Mouse (Mus musculus): ENCODE results near the gene Chpf.

The Chpf gene

GRCm38 (mm10) chr1:75458025-75458788 lies 20.9 kb downstream of the Chpf start:
- peak in 1 of 2 experiments; percentile 13 for DNase-seq

DNA sequence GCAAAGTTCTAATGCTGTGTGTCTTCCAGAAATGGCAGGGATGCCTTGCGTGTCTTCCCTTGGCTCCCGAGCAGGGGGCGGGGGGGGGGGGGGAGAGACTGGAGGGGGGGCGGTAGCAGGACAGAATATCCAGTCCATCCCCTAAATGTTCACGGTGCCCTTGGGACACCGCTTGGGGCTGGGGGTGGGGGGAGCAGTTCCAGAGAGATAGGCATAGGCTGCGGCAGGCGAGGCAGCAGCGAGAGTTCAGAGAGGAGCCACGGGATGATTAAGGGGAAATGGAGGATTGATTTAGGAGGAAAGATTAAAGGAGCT lies 21.4 kb downstream of the Chpf start:
- DNase-seq, result no peak

GRCm38 (mm10) chr1:75456746-75457564 lies 22.2 kb downstream of the Chpf start:
- DNase-seq, result peak; percentile 48 to 50

DNA sequence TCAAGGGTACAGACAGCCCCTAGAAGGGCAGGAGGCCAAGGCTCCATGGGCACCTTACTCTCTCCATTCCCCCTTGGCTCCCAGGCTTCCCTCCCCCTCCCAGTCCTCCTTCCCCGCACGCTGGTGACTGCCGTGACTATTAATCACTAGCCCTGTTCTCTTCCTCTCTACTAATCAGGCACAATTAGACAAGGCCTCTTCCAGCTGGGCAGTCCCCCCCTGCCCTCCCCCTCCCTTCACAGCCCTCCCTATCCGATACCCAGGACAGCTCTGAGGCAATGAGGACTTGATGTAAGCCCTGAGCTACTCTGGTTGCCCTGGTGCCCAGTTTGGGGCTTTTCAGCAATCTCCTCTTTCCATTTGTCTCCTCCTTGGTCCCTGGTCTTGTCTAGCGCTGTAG lies 23.2 kb downstream of the Chpf start:
- no peak for DNase-seq

DNA sequence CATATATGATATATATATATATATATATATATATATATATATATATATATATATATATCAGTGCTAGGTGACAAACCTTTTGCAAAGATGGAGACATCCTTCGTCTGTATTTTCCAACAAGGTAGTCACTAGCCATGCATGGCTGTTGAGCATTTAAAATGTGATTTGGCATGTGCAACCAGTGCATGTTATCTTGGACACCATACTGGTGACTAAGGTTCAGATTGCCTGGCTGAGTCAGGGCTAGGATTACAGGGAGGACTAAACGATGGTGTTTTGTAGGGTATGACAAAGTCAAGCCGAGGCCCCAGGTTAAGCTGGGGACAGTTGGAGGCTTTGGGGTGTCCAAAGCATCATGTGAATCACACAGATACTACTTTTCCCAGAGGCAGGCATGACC lies 23.7 kb downstream of the Chpf start:
- DNase-seq, result no peak

DNA sequence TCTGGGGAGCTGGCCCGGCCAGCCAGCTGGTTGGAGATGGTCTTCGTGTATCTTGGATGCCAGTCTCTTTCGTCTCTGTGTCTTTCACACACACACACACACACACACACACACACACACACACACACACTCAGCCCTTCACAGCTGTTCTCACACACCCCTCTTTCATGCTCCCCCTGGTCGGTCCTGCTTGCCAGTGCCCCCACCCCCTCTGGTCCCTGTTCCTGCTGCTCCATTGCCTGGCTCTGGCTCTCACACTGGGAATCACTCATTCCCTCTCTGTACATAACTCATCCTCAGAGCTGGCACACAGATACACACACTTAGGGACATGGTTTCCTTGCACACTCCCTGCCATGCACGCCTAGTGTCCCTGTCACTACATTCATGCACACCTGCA lies 27.2 kb downstream of the Chpf start:
- no peak for DNase-seq

DNA sequence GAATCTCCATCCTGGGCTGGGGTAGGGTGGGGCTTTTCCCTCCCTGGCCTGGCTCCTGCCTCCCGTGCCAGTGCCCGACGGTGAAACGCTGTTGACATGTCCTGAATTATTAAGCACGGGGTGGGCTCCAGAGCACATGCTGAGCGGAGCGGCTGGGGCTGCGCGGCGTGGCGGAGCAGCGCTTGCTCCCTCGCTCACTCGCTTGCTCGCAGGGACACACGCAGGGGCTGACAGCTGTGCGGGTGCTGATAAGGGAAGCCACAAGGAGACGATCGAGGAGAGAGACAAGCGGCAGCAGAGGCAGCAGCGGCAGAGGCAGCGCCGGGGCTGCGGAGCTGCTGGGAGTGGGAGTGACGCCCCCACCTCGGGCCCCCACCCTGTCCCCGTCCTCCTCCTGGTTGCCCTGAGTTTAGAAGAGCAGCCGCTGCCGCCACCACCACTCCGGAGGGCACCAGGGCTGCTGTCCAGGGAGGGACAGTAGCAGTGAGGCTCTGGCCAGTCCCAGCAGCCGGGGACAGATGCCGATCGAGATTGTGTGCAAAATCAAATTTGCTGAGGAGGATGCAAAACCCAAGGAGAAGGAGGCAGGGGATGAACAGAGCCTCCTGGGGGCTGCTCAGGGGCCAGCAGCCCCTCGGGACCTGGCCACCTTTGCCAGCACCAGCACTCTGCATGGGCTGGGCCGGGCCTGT lies 28.6 kb downstream of the Chpf start, which contains the start of gene Asic4:
Gene Asic4, plus strand, starts transcription at position 123 of the 692 bp plus-strand sequence.
- peak; percentile 19 to 21 for DNase-seq

DNA sequence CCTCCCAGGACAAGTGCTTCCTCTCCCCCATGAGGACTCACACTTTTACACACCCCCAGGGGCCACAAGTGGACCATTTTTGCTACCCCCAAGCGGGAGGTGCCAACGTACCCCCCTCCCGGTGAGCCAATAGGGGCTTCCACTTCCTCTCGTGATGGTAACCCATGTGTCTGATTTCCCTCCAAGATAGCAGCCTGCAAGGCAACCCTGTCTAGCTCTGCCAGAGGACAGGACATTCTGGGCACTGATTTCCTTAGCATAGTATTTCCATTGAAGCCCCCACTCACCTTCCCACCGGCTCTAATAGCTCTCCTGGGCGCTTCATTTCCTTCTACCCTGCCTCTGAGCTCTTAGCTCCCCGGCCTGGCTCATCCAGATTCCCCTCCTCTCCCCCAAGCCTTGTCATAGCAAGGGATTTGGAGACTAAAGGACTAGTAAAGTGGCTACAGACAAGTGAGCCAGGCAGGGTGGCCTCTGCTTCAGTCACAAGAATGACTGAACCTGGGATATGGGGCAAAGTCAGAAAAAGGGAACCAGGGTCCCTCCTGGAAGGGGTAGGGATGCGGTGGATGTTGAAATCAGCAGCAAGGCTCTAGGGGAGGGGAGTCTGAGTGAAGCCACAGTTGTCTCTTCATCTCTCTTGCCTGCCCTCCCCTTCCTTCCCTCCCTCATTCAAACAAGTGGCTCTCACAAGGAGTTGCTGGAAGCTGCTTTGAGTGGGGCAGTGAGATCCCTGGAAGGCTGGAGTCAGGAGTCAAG lies 29.6 kb downstream of the Chpf start:
- peak in 1 of 2 experiments; percentile 14 for DNase-seq

DNA sequence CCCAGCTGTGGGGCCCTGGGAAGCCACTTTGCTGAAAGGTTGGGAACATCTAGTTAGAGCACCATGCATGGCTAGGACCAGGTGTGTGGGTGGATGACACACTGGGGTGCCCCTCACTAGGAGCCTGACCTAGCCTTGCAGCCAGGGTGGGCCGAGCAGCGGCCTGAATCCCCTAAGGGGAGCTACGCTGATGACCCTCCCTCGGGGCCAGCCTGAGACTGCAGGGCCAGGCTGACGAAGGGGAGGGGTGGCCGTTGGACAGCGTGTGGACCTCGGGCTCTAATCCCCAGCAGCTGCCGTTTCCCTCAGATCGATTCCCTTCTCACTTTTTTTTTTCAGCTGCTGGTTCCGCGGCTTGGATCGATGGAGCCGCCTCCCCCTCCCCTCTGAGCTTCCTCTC lies 30.2 kb downstream of the Chpf start:
- no peak for DNase-seq

DNA sequence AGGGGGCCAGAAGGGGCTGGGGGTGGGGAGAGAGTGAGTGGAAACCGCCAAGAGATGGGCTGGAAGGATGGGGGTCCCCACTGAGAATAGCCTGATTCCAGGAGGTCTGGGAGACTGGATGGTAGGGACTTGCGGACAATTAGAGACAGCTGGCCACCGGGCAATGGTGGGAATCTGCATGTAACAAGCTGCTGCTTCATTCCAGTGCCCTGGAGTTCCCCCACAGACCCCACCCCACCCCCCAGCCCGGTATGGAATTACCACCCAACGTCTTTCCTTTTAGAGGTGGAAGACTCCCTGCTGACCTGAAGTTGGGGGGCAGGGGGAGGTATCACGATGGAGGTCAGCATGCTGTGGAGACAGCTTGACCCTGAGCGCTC lies 31.1 kb downstream of the Chpf start:
- DNase-seq, result no peak

DNA sequence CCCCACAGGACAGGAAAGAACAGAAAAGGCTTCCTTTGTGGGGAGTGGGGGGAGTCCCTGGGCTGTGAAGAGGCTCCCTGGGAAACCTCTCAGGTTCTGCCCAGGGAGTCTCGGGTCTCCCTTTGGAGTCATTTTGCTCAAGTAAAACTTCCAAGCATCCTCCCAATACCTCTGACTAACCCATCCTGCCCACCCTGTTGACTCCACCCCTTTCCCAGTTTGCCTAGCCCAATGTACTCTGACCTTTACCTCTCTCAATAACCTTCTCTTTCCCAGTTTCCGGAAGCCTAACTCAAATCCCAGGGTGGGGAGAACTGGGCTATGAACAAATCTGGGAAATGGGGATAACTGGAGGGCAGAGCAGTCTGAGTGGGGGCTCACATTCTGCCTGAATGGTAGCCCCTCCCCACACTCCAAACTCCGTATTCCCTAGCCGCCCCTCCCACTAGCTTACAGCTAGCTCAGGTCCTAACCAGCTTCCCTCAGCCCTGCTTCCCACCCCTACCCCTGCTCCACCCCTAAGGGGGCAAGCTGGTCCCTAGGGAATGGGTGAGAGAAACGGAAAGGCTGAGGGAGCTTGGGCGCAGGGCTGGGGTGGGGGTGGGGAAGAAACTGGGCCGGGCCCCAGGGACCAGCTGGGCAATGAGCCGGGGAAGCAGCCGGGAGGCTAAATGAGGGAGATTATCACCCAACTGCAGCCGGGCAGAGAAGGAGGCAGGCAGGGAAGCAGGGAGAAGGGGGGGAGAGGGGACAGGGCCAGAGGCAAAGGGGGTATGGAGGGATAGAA lies 31.6 kb downstream of the Chpf start:
- no peak for DNase-seq

DNA sequence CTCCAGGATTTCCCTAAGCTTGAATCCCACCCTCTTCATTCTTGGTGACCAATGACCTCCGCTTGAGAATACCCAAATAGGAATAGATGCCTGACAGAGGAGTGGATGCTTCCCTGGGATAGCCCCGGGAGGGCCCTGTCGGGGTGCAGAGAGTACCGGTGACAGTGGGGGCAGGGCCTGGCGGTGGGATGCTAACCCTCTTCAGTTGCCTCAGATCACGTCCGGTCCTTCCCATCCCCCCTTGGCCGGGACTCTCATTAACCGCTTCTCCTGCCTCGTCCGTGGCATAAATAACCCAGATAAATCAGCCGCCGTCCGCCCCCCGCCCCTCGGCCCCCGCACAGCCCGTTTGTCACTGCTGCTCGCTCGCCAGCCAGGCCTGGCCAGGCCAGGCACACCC lies 32.5 kb downstream of the Chpf start:
- DNase-seq, result no peak

DNA sequence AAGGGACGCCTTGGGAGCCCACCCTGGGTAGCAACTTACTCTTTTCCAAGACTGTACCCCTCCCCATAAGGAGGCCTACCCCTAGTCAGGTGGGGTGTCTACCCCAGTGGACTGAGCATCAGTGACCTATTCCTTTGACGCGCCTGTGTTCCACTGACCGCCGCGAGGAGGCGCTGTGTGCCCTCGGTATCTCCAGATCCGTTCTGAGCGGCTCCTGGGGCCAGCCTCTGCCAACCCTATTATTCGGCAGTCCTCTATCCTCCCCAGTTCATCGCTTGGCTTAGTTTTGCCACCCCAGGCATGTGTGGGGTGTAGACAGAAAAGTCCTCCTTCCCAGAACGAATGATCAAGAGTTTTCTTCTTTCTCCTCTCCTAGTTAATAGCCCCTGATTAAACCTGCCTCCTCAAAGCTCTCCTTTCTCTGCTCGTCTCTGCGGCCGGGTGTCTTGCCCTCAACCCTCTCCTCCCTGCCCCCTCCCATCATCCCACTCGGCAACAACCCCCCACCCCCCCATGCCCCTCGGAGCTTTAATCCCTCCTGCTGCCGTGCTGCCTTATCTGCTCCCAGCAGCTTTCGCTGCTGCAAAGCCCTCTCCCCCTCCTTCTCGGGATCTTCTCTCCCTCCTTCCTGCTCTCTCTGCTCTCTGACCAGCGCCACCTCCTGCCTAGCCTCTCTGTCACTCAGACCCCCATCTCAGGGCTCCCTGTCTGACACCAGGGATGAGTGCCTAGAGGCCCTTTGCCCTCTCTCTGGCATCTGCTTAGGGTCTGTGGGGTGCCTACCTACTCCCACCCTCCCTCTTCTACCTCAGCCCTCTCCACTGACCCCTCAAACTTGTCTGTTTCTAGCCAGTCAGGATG lies 33.1 kb downstream of the Chpf start:
- peak; percentile 85 for DNase-seq

- no peak for DNase-seq
Measured at GRCm38 (mm10) chr1:75445141-75445701, 33.9 kb downstream of the Chpf start.

DNA sequence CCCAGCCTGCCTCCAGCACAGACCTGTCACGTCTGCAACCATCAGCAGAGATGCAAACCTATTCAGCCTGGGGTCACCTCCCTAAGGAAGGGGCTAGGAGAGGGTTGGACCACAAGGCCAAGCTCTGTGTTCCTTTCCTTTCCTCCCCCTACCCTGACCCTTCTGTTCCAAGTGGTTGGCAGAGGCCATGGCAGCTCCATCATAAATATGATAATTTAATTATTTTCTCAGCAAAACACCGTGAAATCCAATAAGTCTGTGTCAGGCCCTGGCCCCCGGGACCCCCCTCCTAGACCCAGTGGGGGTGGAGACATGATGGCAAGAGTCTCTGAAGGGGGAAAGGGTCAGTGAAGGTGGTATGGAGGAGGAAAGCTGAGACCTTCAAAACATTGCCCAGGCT lies 34.9 kb downstream of the Chpf start:
- no peak for DNase-seq

DNA sequence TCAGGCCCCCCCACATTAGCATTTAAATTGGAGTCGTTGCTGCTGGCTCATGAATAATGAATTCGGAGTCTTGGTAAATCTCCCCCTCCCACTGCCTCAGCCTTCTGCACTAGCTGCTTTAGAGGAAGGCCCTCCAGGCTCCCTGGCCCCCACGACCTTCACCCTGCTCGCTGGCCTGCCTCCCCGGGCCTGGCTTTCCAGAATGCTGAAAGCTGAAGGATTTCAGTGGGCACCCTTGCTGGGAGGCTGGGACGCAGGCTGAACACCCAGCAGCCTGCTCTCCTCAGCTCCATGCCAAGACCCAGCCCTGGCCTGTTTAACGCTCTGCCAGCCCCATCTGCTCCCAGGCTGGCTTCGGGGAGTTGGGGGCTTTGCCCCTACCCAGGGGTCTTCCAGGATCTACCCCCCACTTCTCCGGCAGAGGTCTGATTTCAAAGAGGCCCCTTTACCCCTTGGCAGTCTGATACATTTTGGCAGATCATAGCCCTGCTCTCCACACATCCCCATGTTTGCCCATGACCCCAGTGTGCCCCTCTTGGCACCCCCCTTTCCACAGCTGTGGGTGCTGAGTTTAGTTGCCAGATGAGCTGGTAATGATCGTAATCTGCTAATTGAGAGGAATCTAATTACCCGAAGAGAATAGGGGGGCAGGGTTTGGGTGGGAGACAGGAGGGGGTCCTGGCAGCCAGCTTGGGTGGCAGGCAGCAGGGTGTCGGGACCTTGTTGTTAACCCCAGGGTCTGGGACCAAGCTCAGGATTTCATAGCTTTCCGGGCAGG lies 35.7 kb downstream of the Chpf start:
- no peak for DNase-seq

DNA sequence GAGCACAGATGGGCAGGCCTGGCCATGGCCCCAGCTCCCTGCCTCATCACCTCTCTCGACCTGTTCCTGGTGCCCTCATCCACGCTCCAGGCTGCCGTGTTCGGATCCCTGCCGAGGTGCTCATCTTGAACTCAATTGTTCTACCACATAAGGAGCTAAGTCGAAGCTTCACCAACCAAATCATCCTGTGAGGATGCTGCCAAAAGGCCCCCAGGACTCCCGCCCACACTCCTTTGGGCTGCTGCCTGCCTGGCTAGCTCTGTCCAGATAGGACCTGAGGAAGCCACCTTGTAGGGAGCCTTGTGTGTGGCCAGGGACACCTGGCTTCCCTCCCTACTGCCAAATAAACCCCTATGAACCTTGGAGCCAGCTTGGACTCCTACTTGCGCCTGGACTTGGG lies 36.3 kb downstream of the Chpf start:
- DNase-seq, result no peak

DNA sequence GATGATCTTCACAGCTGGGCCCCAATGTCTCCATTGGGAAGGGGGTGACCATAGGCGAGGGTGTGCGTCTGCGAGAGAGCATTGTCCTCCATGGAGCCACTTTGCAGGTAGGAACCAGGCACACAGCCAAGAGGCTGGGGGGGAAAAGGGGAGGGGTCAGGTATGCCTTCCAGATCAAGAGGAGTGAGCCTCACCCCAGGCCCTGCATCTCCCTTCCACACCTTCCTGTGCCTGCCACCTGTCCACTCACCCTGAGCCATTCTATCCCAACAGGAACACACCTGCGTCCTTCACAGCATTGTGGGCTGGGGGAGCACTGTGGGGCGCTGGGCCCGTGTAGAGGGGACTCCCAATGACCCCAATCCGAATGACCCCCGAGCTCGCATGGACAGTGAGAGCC lies 36.9 kb downstream of the Chpf start:
- no peak for DNase-seq

- DNase-seq, result no peak
Measured at GRCm38 (mm10) chr1:75441471-75441996, 37.6 kb downstream of the Chpf start.

- DNase-seq, result no peak
Measured at GRCm38 (mm10) chr1:75440661-75441060, 38.4 kb downstream of the Chpf start.
